21 mouse cellular contexts compared by ENCODE assay signal in genomic region chr2:170816302-170816701, GRCm38 (mm10).
DNase-seq lines count a peak whose midpoint lies in the region; ATAC-seq and TF ChIP-seq lines count a peak whose summit lies in the region.
"Had no signal": no experiment of that assay in that cellular context is flagged by ENCODE, and none has a peak within 500 bp of the region (broad histone marks: within the 10 kb centered on the region; RNA-seq: fewer than 3 reads in every experiment).

No protein-coding gene starts in this region.

- no peak for TF ChIP-seq POLR2A in brain, embryonic 14.5 days (IDR thresholded peaks at IDR 0.05; ENCODE audit: borderline replicate concordance, extremely low read depth, insufficient read depth, insufficient read length, poor library complexity, severe bottlenecking)

- 86% methylated on average over 8 of the region's 8 CpGs for WGBS in forebrain, embryonic 11.5 days
- 73% methylated on average over 8 of the region's 8 CpGs for WGBS in forebrain, embryonic 14.5 days
- WGBS in heart, embryonic 13.5 days: 13% methylated on average over 8 of the region's 8 CpGs
- 15% methylated on average over 8 of the region's 8 CpGs for WGBS in lung, embryonic 16.5 days

- ATAC-seq in forebrain, embryonic 11.5 days (replicated peaks; ENCODE audit: low FRiP score): no peak
- no peak for ATAC-seq in forebrain, embryonic 14.5 days
- no peak for ATAC-seq in heart, embryonic 13.5 days (ENCODE audit: extremely low read depth, insufficient number of reproducible peaks, low FRiP score, low TSS enrichment)
- ATAC-seq in lung, embryonic 16.5 days (ENCODE audit: low read depth): 0 out of 2 replicates have a peak, but pooled peaks have one; percentile 43
- ATAC-seq: activated CD4-positive, CD25-positive, alpha-beta regulatory T cell, adult 4 months; forebrain, embryonic 16.5 days had no signal

- no peak for TF ChIP-seq CTCF in brain, embryonic 14.5 days (IDR thresholded peaks at IDR 0.05; ENCODE audit: borderline replicate concordance, extremely low read depth, insufficient read depth, insufficient read length)

- H3K4me2 ChIP-seq in forebrain, embryonic 11.5 days (ENCODE audit: low read depth, low read length, severe bottlenecking): no peak overlapping the region
- no peak overlapping the region for H3K4me2 ChIP-seq in forebrain, embryonic 14.5 days (ENCODE audit: low read length)
- peak overlapping the region; percentile 26; the same call in 1 of the 2 replicates for H3K4me2 ChIP-seq in heart, embryonic 13.5 days
- H3K4me2 ChIP-seq in lung, embryonic 16.5 days (ENCODE audit: low read depth, low read length): no peak overlapping the region
- H3K4me2 ChIP-seq: hindbrain, embryonic 12.5 days; hindbrain, embryonic 15.5 days had no signal

- H3K27ac ChIP-seq in forebrain, embryonic 11.5 days (ENCODE audit: low read depth, low read length): no peak overlapping the region
- H3K27ac ChIP-seq in forebrain, embryonic 14.5 days (ENCODE audit: low read depth, low read length): no peak overlapping the region
- H3K27ac ChIP-seq in heart, embryonic 13.5 days (replicated peaks): peak overlapping the region; percentile 24; the same call in 1 of the 2 replicates
- H3K27ac ChIP-seq in lung, embryonic 16.5 days (ENCODE audit: low read length): no peak overlapping the region
- H3K27ac ChIP-seq: forebrain, embryonic 10.5 days; gastrocnemius, adult 2 months; hindbrain, embryonic 12.5 days; hindbrain, embryonic 15.5 days had no signal

- H3K9ac ChIP-seq in forebrain, embryonic 11.5 days (ENCODE audit: low read length): no peak overlapping the region
- no peak overlapping the region for H3K9ac ChIP-seq in forebrain, embryonic 14.5 days (ENCODE audit: low read length)
- no peak overlapping the region for H3K9ac ChIP-seq in heart, embryonic 13.5 days
- no peak overlapping the region for H3K9ac ChIP-seq in lung, embryonic 16.5 days (ENCODE audit: low read length)
- H3K9ac ChIP-seq: hindbrain, embryonic 12.5 days; hindbrain, embryonic 15.5 days had no signal

- peaks cover 4% of the 10 kb centered on the region; the same call in 1 of the 2 replicates for H3K9me3 ChIP-seq in forebrain, embryonic 11.5 days (ENCODE audit: control insufficient read depth, low read length)
- peaks cover 7% of the 10 kb centered on the region; the same call in 1 of the 2 replicates for H3K9me3 ChIP-seq in forebrain, embryonic 14.5 days (replicated peaks; ENCODE audit: control insufficient read depth, low read length)
- H3K9me3 ChIP-seq in heart, embryonic 13.5 days: peaks cover 22% of the 10 kb centered on the region
- peaks cover 5% of the 10 kb centered on the region for H3K9me3 ChIP-seq in lung, embryonic 16.5 days (ENCODE audit: control insufficient read depth, low read length)

- no peak overlapping the region for H3K4me3 ChIP-seq in forebrain, embryonic 11.5 days (ENCODE audit: low read depth, low read length)
- H3K4me3 ChIP-seq in forebrain, embryonic 14.5 days (ENCODE audit: low read depth, low read length): no peak overlapping the region
- H3K4me3 ChIP-seq in heart, embryonic 13.5 days: no peak overlapping the region
- H3K4me3 ChIP-seq in lung, embryonic 16.5 days (ENCODE audit: low read length): no peak overlapping the region
- H3K4me3 ChIP-seq: forebrain, embryonic 10.5 days; gastrocnemius, adult 2 months; hindbrain, embryonic 12.5 days; hindbrain, embryonic 15.5 days had no signal

- no peaks in the 10 kb centered on the region for H3K4me1 ChIP-seq in forebrain, embryonic 11.5 days (replicated peaks; ENCODE audit: control insufficient read depth, insufficient read depth, low read length)
- H3K4me1 ChIP-seq in forebrain, embryonic 14.5 days (ENCODE audit: control insufficient read depth, insufficient read depth, low read length): no peaks in the 10 kb centered on the region
- H3K4me1 ChIP-seq in heart, embryonic 13.5 days: peaks cover 19% of the 10 kb centered on the region
- peaks cover 2% of the 10 kb centered on the region; the same call in 1 of the 2 replicates for H3K4me1 ChIP-seq in lung, embryonic 16.5 days (replicated peaks; ENCODE audit: control insufficient read depth, insufficient read depth, low read length)
- H3K4me1 ChIP-seq: forebrain, embryonic 10.5 days; hindbrain, embryonic 12.5 days had no signal

- DNase-seq in forebrain, embryonic 11.5 days (ENCODE audit: low spot score): peak; percentile 17
- DNase-seq in forebrain, embryonic 14.5 days (ENCODE audit: low spot score): no peak
- no peak for DNase-seq in heart, postnatal 4 days
- DNase-seq in lung, postnatal 14 days: no peak
- DNase-seq in brain, embryonic 14.5 days (ENCODE audit: low read depth): peak; percentile 49
- DNase-seq in layer of hippocampus, adult 8-10 months (ENCODE audit: low spot score in 2 of 2): no peak
- DNase-seq: adrenal gland, adult 8-10 months; adrenal gland, postnatal 25 days; cerebellum, adult 18-20 months; cerebellum, adult 9-10 months; cerebellum, postnatal 14 days; gastrocnemius, adult 2 months; gastrocnemius, postnatal 14 days; heart, postnatal 10 days had no signal

- H3K27me3 ChIP-seq in forebrain, embryonic 11.5 days (ENCODE audit: control insufficient read depth, insufficient read depth, low read length): no peaks in the 10 kb centered on the region
- H3K27me3 ChIP-seq in forebrain, embryonic 14.5 days (replicated peaks; ENCODE audit: control insufficient read depth, insufficient read depth, low read length): no peaks in the 10 kb centered on the region
- no peaks in the 10 kb centered on the region for H3K27me3 ChIP-seq in heart, embryonic 13.5 days (replicated peaks)
- H3K27me3 ChIP-seq in lung, embryonic 16.5 days (ENCODE audit: control insufficient read depth, insufficient read depth, low read depth, low read length): no peaks in the 10 kb centered on the region
- H3K27me3 ChIP-seq: hindbrain, embryonic 12.5 days; hindbrain, embryonic 15.5 days had no signal

- H3K36me3 ChIP-seq in forebrain, embryonic 11.5 days (ENCODE audit: control insufficient read depth, insufficient read depth, low read length): no peaks in the 10 kb centered on the region
- no peaks in the 10 kb centered on the region for H3K36me3 ChIP-seq in forebrain, embryonic 14.5 days (ENCODE audit: control insufficient read depth, insufficient read depth, low read length)
- peaks cover 7% of the 10 kb centered on the region; the same call in 1 of the 2 replicates for H3K36me3 ChIP-seq in heart, embryonic 13.5 days
- no peaks in the 10 kb centered on the region for H3K36me3 ChIP-seq in lung, embryonic 16.5 days (ENCODE audit: control insufficient read depth, insufficient read depth, low read length)
- H3K36me3 ChIP-seq: forebrain, embryonic 10.5 days had no signal

Comparison
In these comparisons a context has a peak if more than half of its experiments do, and no peak if none do; other contexts are left out.
1. DNase-seq: peak in forebrain, embryonic 11.5 days (single experiment) and brain, embryonic 14.5 days (single experiment); none in forebrain, embryonic 14.5 days (single experiment), heart, postnatal 4 days (single experiment), lung, postnatal 14 days (single experiment) and layer of hippocampus, adult 8-10 months (0 of 2).